Mouse (Mus musculus) embryo, embryonic 9.5 days (tissue): ENCODE data around the gene Srgap2.

Experiments used
- DNase-seq: peaks from one replicate; pipeline ENCODE4 v3.0.0-alpha.2; 2017; ENCODE audit errors: extremely low spot score

The Srgap2 gene

GRCm38 (mm10) chr1:131417821-131418660, 109.1 kb downstream of the Srgap2 start:
- no peak for DNase-seq

GRCm38 (mm10) chr1:131417059-131417750, 109.9 kb downstream of the Srgap2 start:
- DNase-seq: no peak

GRCm38 (mm10) chr1:131403567-131403966, 123.6 kb downstream of the Srgap2 start:
- no peak for DNase-seq

- DNase-seq: no peak
Observed at GRCm38 (mm10) chr1:131400844-131401243, 126.3 kb downstream of the Srgap2 start.

- no peak for DNase-seq
Observed at GRCm38 (mm10) chr1:131398181-131398580, 129.0 kb downstream of the Srgap2 start.

GRCm38 (mm10) chr1:131384406-131384805, 142.7 kb downstream of the Srgap2 start:
- DNase-seq: no peak

GRCm38 (mm10) chr1:131382184-131382583, 145.0 kb downstream of the Srgap2 start:
- DNase-seq: no peak

- no peak for DNase-seq
Observed at GRCm38 (mm10) chr1:131380254-131380653, 146.9 kb downstream of the Srgap2 start.

- no peak for DNase-seq
Observed at GRCm38 (mm10) chr1:131378914-131379474, 148.2 kb downstream of the Srgap2 start.

GRCm38 (mm10) chr1:131378081-131378913, 148.9 kb downstream of the Srgap2 start:
- peak; percentile 8 for DNase-seq

- no peak for DNase-seq
Observed at GRCm38 (mm10) chr1:131365832-131366231, 161.3 kb downstream of the Srgap2 start.

- no peak for DNase-seq
Observed at GRCm38 (mm10) chr1:131364432-131364831, 162.7 kb downstream of the Srgap2 start.

- no peak for DNase-seq
Observed at GRCm38 (mm10) chr1:131363887-131364286, 163.3 kb downstream of the Srgap2 start.

GRCm38 (mm10) chr1:131362089-131362488, 165.1 kb downstream of the Srgap2 start:
- DNase-seq: no peak

GRCm38 (mm10) chr1:131360800-131361199, 166.4 kb downstream of the Srgap2 start:
- DNase-seq: no peak

- DNase-seq: no peak
Observed at GRCm38 (mm10) chr1:131359609-131360008, 167.5 kb downstream of the Srgap2 start.

GRCm38 (mm10) chr1:131357213-131357612, 169.9 kb downstream of the Srgap2 start:
- DNase-seq: no peak

GRCm38 (mm10) chr1:131351436-131351835, 175.7 kb downstream of the Srgap2 start:
- no peak for DNase-seq

- no peak for DNase-seq
Observed at GRCm38 (mm10) chr1:131349993-131350510, 177.1 kb downstream of the Srgap2 start.

GRCm38 (mm10) chr1:131347708-131348107, 179.4 kb downstream of the Srgap2 start:
- DNase-seq: no peak

- no peak for DNase-seq
Observed at GRCm38 (mm10) chr1:131346916-131347555, 180.1 kb downstream of the Srgap2 start.
